Mouse (Mus musculus) neural tube, embryonic 12.5 days (tissue): ENCODE measurements around the gene Rgl2. TPM values are rescaled to one million over a fixed set of nuclear protein-coding genes. Genes with fewer than 3 reads are reported as not detected.

Experiments used
- ATAC-seq: fragments of 200-750 bp; cut with Nextera tagmentation; 2 replicates; pipeline ENCODE4 v1.8.0; 2017; ENCODE audit warnings: low read depth, mild to moderate bottlenecking, moderate TSS enrichment, moderate library complexity; ENCODE audit not compliant: low FRiP score
- H3K27ac ChIP-seq: fragments of 300-500 bp; sonication (generic); 2 replicates; pipeline ENCODE4 v1.5.1; 2016
- H3K27me3 ChIP-seq: fragments of 300-500 bp; sonication (generic); replicated peaks from 2 replicates; pipeline ENCODE4 v1.6.1; 2016; ENCODE audit warnings: mild to moderate bottlenecking
- H3K36me3 ChIP-seq: fragments of 300-500 bp; sonication (generic); 2 replicates; pipeline ENCODE4 v1.6.1; 2016; ENCODE audit warnings: mild to moderate bottlenecking
- H3K4me1 ChIP-seq: fragments of 300-500 bp; sonication (generic); 2 replicates; pipeline ENCODE4 v1.6.1; 2016
- H3K4me2 ChIP-seq: fragments of 300-500 bp; sonication (generic); replicated peaks from 2 replicates; pipeline ENCODE4 v1.6.1; 2016; ENCODE audit warnings: mild to moderate bottlenecking
- H3K4me3 ChIP-seq: fragments of 300-500 bp; sonication (generic); 2 replicates; pipeline ENCODE4 v1.5.1; 2016
- H3K9ac ChIP-seq: fragments of 300-500 bp; sonication (generic); 2 replicates; pipeline ENCODE4 v1.6.1; 2016; ENCODE audit warnings: mild to moderate bottlenecking
- H3K9me3 ChIP-seq: fragments of 300-500 bp; sonication (generic); 2 replicates; pipeline ENCODE4 v1.6.1; 2016; ENCODE audit warnings: mild to moderate bottlenecking
- WGBS: fragments of 180-500 bp; shearing (Covaris S2); methylation state at CpG from one replicate; pipeline ENCODE4 v1.1.7; 2016; 5-methylcytosine and 5-hydroxymethylcytosine counted together
- polyA plus RNA-seq: library from polyadenylated mRNA; unstranded; fragments of >200 nt; fragmentation: Nextera tagmentation; extraction: Ambion mirVana; gene quantifications from 2 replicates; pipeline ENCODE4 v1.2.1, GENCODE M21; 2016

Rgl2 gene
- polyA plus RNA-seq, 1 experiment from 2014 or later, result 68.1 TPM

DNA sequence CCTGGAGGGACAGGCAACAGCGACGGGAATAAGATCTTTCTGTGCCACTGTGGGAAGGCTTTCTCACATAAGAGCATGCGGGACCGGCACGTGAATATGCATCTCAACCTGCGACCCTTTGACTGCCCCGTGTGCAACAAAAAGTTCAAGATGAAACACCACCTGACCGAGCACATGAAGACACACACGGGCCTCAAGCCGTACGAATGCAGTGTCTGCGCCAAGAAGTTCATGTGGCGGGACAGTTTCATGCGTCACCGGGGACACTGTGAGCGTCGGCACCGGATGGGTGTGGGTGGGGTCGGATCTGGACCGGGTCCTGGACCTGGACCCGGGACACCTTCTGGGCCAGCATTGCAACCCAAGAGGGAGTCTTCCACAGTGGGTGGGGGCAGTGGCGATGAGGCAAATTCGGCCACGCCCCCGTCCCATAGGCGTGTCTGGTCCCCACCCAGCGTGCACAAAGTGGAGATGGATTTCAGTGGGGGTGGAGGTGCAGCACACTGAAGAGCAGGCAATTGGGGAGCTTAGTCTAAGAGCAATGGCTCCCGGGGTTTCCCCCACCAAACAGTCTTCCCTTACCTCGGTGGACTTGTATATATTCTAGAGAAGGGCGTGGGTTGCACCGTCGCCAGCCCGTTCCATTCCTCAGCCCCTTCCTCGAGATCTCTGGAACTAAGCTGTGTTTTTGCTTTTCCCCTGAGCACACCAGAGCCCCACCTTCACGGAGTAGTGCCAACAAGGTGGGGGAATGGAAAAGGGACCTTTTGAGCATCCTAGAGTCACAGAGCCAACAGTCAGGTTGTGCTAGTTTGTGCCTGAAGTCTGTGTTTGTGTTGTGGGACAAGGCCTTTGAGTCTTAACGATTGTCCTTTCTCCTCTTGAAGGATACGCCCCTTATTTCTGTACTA is 10.8 kb upstream of the Rgl2 start:
- Histone ChIP-seq H3K4me1 (peaks cover 38% of the 10 kb centered on the region), H3K36me3 (peaks cover 20% of the 10 kb centered on the region), H3K27ac (no peak overlapping the region), H3K9ac (no peak overlapping the region), H3K27me3 (no peaks in the 10 kb centered on the region), H3K9me3 (no peaks in the 10 kb centered on the region), H3K4me3 (no peak overlapping the region), H3K4me2 (peak overlapping the region; percentile 88)
- 64% methylated on average over 37 of the region's 37 CpGs for WGBS
- no peak for ATAC-seq

DNA sequence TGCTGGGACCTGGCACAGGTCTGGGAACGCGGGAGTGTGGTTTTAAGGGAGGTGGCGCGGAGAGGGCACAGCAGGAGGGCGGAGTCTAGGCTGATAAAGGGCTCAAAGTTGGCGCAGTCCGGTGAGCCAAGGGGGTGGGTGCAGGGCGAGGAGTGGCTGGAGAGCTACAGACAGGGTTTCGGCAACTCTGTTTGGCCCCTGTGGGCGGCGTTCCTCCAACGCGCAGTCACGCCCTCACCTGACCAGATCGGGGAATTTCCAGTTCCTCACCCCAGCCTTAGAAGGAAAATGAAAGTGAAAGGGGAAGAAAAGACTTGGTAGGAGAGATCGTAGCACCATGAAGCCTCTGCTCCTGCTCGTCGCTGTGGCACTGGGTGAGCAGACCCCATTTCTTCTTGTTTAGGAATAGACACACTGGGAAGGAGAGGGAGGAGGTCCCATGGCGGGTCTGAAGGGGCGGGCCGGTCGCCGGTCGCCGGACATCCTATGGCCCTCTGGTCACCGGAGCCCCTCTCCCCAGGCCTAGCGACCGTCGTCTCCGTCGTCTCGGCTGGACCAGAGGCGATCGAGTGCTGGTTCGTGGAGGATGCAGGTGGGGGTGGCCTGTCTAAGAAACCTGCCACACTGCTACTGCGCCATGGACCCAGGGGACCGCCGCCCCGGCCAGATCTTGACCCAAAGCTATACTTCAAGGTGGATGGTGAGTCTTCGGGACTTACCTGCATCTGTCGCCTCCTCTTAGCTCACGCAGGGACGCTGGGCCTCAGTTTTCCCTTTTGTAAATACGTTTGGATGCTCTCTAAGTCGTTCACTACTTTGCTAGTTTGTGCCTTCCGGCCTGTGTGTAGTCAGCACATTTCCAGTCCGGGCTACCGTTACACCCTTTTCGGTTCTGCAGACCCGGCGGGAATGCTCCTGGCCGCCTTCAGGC is 9.7 kb upstream of the Rgl2 start:
- peaks cover 10% of the 10 kb centered on the region for H3K36me3 ChIP-seq
- no peak for ATAC-seq
- peak overlapping the region; percentile 88 for H3K4me2 ChIP-seq
- no peaks in the 10 kb centered on the region for H3K27me3 ChIP-seq
- 0 out of 2 replicates have a peak overlapping the region, but pooled peaks have one; percentile 27 for H3K27ac ChIP-seq
- H3K4me1 ChIP-seq, result peaks cover 35% of the 10 kb centered on the region
- H3K9me3 ChIP-seq, result no peaks in the 10 kb centered on the region
- WGBS, result under 1% methylated on average over 52 of the region's 52 CpGs
- peak overlapping the region; percentile 67 for H3K9ac ChIP-seq
- peak overlapping the region; percentile 49 for H3K4me3 ChIP-seq

DNA sequence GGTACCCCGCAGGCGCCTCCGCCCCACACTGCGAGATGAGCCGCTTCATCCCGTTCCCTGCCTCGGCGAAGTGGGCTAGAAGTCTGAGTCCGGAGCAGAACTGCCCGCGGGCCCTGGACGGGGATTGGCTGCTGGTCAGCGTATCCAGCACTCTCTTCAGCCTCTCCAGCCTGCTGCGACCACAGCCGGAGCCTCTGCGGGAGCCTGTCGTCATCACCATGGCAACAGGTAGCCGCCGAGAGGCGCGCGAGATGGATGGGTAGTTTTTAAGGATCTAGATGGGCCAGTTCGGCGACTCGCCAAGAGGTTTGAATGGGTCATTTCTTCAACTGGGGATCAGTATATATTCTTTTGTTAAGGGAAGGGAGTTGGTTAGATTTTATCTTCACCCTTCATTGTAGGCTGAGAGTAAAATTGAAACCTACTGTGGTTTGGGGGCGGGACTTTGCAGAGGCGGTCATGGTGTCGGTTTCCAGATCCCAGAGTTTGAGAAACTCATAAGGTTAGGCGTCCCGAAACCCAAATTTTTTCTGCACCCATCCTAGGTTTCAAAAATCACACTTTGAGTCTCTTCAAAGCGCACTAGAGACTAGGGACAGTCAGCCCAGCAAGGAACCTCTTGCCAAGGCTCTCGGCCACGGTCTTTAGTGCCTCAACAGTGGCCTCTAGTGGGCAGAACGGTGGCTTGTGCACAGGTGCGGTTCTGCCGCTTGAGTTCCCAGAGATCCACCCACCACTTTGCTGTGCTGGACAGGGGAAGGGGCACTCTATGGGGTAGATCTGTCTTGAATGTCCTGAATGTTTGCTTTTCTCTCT is 8.9 kb upstream of the Rgl2 start:
- Histone ChIP-seq H3K4me1 (peaks cover 29% of the 10 kb centered on the region), H3K4me3 (peak overlapping the region; percentile 49), H3K4me2 (peak overlapping the region; percentile 88), H3K27me3 (no peaks in the 10 kb centered on the region), H3K9ac (peak overlapping the region; percentile 67), H3K9me3 (no peaks in the 10 kb centered on the region), H3K27ac (0 out of 2 replicates have a peak overlapping the region, but pooled peaks have one; percentile 27), H3K36me3 (peaks cover 8% of the 10 kb centered on the region; the same call in 1 of the 2 replicates)
- under 1% methylated on average over 36 of the region's 36 CpGs for WGBS
- ATAC-seq, result peak; percentile 22; the same call in 1 of the 2 replicates

DNA sequence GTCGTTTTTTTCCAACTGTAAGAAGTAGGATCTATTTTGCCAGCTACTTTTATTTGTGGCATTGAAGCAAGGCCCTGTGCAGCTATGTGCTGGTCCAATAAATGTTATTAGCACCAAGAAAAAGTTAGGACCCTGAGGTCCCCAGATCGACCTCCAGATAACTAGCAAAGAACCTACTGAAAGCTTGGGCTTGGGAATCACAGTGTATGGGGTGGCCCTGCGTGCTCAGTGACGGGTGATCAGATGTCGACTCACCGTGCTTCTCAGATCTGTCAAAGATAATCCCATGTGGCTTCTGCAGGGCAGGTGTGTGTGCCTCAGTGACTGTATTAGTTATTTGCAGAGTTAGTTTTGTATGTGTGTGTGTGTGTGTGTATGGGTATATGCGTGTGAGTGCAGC is 8.0 kb upstream of the Rgl2 start:
- Histone ChIP-seq H3K9me3 (no peaks in the 10 kb centered on the region), H3K4me3 (no peak overlapping the region), H3K36me3 (peaks cover 15% of the 10 kb centered on the region; the same call in 1 of the 2 replicates), H3K27ac (no peak overlapping the region), H3K9ac (no peak overlapping the region), H3K4me2 (0 out of 2 replicates have a peak overlapping the region, but pooled peaks have one; percentile 88), H3K27me3 (no peaks in the 10 kb centered on the region), H3K4me1 (peaks cover 29% of the 10 kb centered on the region)
- ATAC-seq, result no peak
- WGBS, result 92% methylated on average over 7 of the region's 7 CpGs

DNA sequence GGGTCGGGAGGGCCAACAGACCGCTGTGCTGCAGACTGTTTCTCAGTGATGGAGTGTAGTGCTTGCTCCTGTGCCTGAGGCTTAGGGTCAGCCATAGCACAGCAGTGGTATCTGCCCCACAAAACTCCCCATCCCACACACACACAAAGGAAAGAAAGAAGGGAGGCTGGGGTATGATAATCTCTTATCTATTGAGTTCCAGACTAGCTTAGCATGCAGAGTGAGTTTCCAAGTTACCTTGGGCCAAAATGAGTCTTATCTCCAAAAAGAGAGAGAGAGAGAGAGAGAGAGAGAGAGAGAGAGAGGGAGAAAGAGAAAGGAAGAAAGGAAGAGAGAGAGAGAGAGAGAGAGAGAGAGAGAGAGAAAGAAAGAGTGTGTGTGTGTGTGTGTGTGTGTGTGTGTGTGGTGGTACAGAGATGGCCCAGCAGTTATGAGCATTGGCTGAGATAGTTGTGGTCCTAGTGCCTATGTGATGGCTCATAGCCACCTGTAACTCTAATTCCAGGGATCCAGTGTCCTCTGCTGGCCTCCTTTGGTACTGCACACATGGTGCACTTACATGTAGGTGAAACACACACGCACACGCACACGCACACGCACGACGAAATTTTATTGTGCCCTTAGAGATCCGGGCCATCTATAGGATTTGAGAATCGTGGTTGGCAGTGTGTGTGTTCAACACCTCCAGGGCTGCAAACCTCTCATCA is 4.6 kb upstream of the Rgl2 start:
- WGBS, result 88% methylated on average over 10 of the region's 10 CpGs
- ATAC-seq, result no peak
- no peaks in the 10 kb centered on the region for H3K27me3 ChIP-seq
- H3K4me3 ChIP-seq, result no peak overlapping the region
- H3K9me3 ChIP-seq, result no peaks in the 10 kb centered on the region
- peaks cover 14% of the 10 kb centered on the region; the same call in 1 of the 2 replicates for H3K36me3 ChIP-seq
- no peak overlapping the region for H3K4me2 ChIP-seq
- H3K27ac ChIP-seq, result no peak overlapping the region
- peaks cover 14% of the 10 kb centered on the region for H3K4me1 ChIP-seq
- no peak overlapping the region for H3K9ac ChIP-seq

DNA sequence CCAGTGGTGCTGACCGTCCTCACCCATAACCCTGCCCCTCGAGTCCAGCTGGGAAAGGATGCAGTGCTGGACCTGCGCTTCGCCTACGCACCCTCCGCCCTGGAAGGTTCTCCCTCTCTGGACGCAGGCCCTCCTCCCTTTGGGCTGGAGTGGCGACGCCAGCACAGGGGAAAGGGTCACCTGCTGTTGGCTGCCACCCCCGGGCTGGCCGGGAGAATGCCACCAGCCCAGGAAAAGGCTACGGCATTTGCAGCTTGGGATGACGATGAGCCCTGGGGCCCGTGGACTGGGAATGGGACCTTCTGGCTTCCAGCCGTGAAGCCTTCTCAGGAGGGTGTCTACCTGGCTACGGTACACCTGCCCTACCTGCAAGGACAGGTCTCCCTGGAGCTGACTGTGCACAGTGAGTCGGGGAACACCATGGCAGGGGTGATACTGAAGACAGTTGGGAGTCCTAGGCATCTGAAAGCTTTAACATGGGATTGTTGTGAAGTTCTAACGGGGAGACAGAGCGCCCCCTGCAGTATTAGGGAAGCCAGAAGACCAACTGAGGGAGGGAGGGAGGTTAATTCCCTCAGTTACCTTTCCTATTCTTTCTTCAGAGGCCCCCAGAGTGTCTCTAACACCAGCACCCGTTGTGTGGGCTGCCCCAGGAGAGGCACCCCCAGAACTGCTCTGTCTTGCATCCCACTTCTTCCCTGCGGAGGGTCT is 3.8 kb upstream of the Rgl2 start:
- 81% methylated on average over 21 of the region's 21 CpGs for WGBS
- no peak for ATAC-seq

DNA sequence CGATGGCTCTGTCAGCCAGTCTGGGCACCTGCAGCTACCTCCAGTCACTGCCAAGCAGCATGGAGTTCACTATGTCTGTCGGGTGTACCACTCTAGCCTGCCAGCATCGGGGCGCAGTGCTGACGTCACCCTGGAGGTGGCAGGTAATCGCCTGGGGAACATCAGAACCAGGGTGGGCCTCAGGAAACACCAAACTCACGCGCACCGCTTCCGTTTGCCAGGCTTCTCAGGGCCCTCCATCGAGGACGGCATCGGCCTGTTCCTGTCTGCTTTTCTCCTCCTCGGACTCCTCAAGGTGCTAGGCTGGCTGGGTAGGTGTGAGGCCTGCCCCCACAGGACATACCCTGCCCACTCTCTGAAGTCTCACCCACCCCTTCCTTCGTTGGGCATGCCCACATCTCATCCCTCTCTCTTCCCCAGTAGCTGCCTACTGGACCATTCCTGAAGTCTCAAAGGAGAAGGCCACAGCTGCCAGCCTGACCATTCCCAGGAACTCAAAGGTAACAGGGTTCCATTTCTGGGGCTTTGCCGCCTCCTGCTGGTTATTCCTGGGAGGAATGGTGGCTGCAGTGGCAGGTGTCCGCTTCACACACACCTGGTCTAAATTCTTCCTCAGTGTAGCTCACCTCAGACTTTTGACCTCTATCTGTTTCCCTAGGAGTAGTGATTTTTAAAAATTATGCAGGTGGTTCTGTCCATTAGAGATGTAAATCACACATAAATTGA is 3.0 kb upstream of the Rgl2 start:
- Histone ChIP-seq H3K9ac (no peak overlapping the region), H3K27me3 (no peaks in the 10 kb centered on the region; the same call in 1 of the 2 replicates), H3K27ac (no peak overlapping the region), H3K4me3 (no peak overlapping the region), H3K4me1 (peaks cover 18% of the 10 kb centered on the region), H3K36me3 (peaks cover 14% of the 10 kb centered on the region; the same call in 1 of the 2 replicates), H3K9me3 (no peaks in the 10 kb centered on the region), H3K4me2 (no peak overlapping the region)
- no peak for ATAC-seq
- WGBS, result 79% methylated on average over 17 of the region's 17 CpGs

More for the DNA sequence above, 3.8 kb upstream of the Rgl2 start:
- Histone ChIP-seq H3K27me3 (no peaks in the 10 kb centered on the region), H3K4me2 (no peak overlapping the region), H3K9me3 (no peaks in the 10 kb centered on the region), H3K4me1 (peaks cover 10% of the 10 kb centered on the region), H3K4me3 (no peak overlapping the region), H3K27ac (no peak overlapping the region), H3K36me3 (peaks cover 14% of the 10 kb centered on the region; the same call in 1 of the 2 replicates), H3K9ac (no peak overlapping the region)

DNA sequence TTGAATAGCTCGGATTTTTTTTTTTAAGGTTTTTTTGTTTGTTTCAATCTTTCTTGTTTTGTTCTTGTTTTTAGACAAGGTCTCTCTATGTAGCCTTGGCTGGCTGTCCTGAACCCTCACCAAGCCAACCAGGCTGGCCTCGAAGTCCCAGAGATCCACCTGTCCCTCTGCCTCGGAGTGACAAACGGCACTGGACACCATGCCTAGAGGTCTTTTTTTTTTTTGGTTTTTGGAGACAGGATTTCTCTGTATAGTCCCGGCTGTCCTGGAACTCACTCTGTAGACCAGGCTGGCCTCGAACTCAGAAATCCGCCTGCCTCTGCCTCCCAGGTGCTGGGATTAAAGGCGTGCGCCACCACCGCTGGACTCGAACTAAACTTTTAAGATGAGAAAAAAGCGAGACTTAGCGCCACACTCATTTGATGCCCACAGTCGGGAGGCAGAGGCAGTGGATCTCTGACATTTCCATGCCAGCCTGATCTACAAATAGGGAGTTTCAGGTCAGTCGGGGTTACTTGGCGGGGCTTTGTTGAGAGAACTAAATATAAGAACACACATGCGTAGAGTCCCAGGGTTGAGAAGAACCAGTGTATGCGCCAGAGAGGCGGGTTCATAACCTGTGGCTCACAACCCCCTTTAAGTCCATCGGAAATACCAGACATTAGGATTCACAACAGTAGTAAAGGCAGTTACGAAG is 944 bp upstream of the Rgl2 start:
- Histone ChIP-seq H3K9ac (peak overlapping the region; percentile 77), H3K4me1 (peaks cover 21% of the 10 kb centered on the region), H3K27ac (no peak overlapping the region), H3K4me3 (peak overlapping the region; percentile 82), H3K36me3 (peaks cover 31% of the 10 kb centered on the region), H3K4me2 (peak overlapping the region; percentile 98), H3K27me3 (no peaks in the 10 kb centered on the region; the same call in 1 of the 2 replicates), H3K9me3 (no peaks in the 10 kb centered on the region)
- ATAC-seq, result no peak
- WGBS, result 61% methylated on average over 21 of the region's 21 CpGs

DNA sequence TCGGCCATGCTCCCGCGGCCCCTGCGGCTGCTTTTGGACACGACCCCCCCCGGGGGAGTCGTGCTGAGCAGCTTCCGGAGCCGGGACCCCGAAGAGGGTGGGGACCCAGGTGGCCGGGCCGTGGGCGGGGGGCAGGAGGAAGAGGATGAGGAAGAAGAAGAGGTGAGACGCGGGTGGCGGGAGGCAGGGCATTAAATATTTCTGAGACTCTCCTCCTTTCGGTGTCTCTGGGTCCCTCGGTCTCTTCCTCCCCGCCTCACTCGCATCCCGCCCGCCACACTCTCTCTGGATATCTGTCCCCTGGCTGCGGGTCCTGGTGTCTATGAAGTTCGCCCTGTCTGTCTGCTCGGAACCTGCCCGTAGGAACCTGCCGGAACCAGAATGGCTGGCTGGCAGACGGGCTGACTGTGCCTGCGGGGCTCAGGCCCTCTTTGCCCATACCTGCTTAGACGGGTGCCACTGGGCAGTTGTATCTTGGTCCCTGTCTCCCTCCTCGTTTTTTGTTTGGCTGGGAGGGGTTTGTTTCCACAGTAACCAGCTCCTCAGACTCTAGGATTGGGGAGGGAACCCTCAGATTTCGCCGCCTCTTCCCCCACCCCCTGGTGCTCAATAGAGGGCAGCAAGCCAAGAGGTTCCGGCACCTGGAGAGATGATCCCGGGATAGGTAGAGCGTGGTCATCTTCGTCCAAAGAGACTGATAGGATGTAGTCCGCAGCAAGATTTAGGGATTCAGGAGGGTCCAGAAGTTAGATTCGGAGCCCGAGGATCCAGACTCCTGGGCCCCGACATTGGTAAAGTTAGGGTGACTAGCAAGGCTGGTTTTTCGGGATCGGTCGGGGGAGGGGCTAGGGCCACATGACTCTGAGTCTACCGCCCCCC is 1.2 kb downstream of the Rgl2 start:
- peaks cover 49% of the 10 kb centered on the region for H3K36me3 ChIP-seq
- H3K4me2 ChIP-seq, result peak overlapping the region; percentile 98
- WGBS, result under 1% methylated on average over 45 of the region's 45 CpGs
- peak overlapping the region; percentile 82 for H3K4me3 ChIP-seq
- no peak; the same call in 1 of the 2 replicates for ATAC-seq
- peak overlapping the region; percentile 88 for H3K9ac ChIP-seq
- no peaks in the 10 kb centered on the region for H3K9me3 ChIP-seq
- peak overlapping the region; percentile 94 for H3K27ac ChIP-seq
- H3K27me3 ChIP-seq, result no peaks in the 10 kb centered on the region; the same call in 1 of the 2 replicates
- H3K4me1 ChIP-seq, result peaks cover 21% of the 10 kb centered on the region
